Mouse (Mus musculus) lung, postnatal 14 days (tissue): Measurements from ENCODE around the gene Sox9.

Experiments
- DNase-seq: peaks from one replicate; pipeline ENCODE4 v3.0.0; 2021

Sox9 gene

GRCm38 (mm10) chr11:112801189-112801818, 19.3 kb downstream of the Sox9 start:
- no peak for DNase-seq

GRCm38 (mm10) chr11:112807838-112808506, 25.9 kb downstream of the Sox9 start:
- no peak for DNase-seq

- no peak for DNase-seq
Measured at GRCm38 (mm10) chr11:112810447-112811151, 28.6 kb downstream of the Sox9 start.

GRCm38 (mm10) chr11:112811152-112811871, 29.3 kb downstream of the Sox9 start:
- DNase-seq: no peak

GRCm38 (mm10) chr11:112817829-112818650, 36.0 kb downstream of the Sox9 start:
- DNase-seq: no peak

GRCm38 (mm10) chr11:112818651-112819270, 36.7 kb downstream of the Sox9 start:
- DNase-seq: no peak

- no peak for DNase-seq
Measured at GRCm38 (mm10) chr11:112821536-112821935, 39.5 kb downstream of the Sox9 start.

GRCm38 (mm10) chr11:112824146-112824545, 42.1 kb downstream of the Sox9 start:
- DNase-seq: no peak

GRCm38 (mm10) chr11:112826193-112827043, 44.4 kb downstream of the Sox9 start:
- no peak for DNase-seq

- no peak for DNase-seq
Measured at GRCm38 (mm10) chr11:112827044-112827347, 45.0 kb downstream of the Sox9 start.

- DNase-seq: no peak
Measured at GRCm38 (mm10) chr11:112828553-112829287, 46.7 kb downstream of the Sox9 start.

GRCm38 (mm10) chr11:112834245-112835005, 52.4 kb downstream of the Sox9 start:
- no peak for DNase-seq

GRCm38 (mm10) chr11:112835468-112836092, 53.6 kb downstream of the Sox9 start:
- DNase-seq: peak; percentile 7
